Mouse (Mus musculus) heart, postnatal 0 days (tissue): Measurements from ENCODE around the gene Pik3c2b. TPM values are rescaled to one million over a fixed set of nuclear protein-coding genes. Genes with fewer than 3 reads are reported as not detected.

Experiments
- ATAC-seq: fragments of 200-750 bp; cut with Nextera tagmentation; 2 replicates; pipeline ENCODE4 v1.8.0; 2017; ENCODE audit warnings: low read depth, moderate number of reproducible peaks, moderate library complexity; ENCODE audit not compliant: insufficient read depth
- DNase-seq: peaks from one replicate; pipeline ENCODE4 v3.0.0-alpha.2; 2016; ENCODE audit warnings: low spot score
- H3K27ac ChIP-seq: fragments of 300-500 bp; sonication (generic); 2 replicates; pipeline ENCODE4 v1.5.1; 2014; ENCODE audit warnings: low read depth, mild to moderate bottlenecking
- H3K27me3 ChIP-seq: fragments of 300-500 bp; sonication (generic); 2 replicates; pipeline ENCODE4 v1.6.1; 2014; ENCODE audit warnings: low read length, mixed read lengths; ENCODE audit not compliant: control insufficient read depth, insufficient read depth
- H3K36me3 ChIP-seq: fragments of 300-500 bp; sonication (generic); replicated peaks from 2 replicates; pipeline ENCODE4 v1.6.1; 2014; ENCODE audit warnings: low read length, mixed read lengths; ENCODE audit not compliant: control insufficient read depth, insufficient read depth
- H3K4me1 ChIP-seq: fragments of 300-500 bp; sonication (generic); 2 replicates; pipeline ENCODE4 v1.6.1; 2014; ENCODE audit warnings: antibody characterized with exemption; ENCODE audit not compliant: control insufficient read depth, insufficient read depth
- H3K4me2 ChIP-seq: fragments of 300-500 bp; sonication (generic); 2 replicates; pipeline ENCODE4 v1.6.1; 2014; ENCODE audit warnings: low read depth, mild to moderate bottlenecking, low read length, moderate library complexity
- H3K4me3 ChIP-seq: fragments of 300-500 bp; sonication (generic); 2 replicates; pipeline ENCODE4 v1.5.1; 2014; ENCODE audit warnings: low read depth, low read length
- H3K9ac ChIP-seq: fragments of 300-500 bp; sonication (generic); replicated peaks from 2 replicates; pipeline ENCODE4 v1.6.1; 2014; ENCODE audit warnings: low read depth, low read length, mixed read lengths
- H3K9me3 ChIP-seq: fragments of 300-500 bp; sonication (generic); replicated peaks from 2 replicates; pipeline ENCODE4 v1.6.1; 2016; ENCODE audit warnings: low read length; ENCODE audit not compliant: control insufficient read depth
- CTCF ChIP-seq: IDR thresholded peaks from 2 replicates; pipeline ENCODE4 v1.5.1; 2016; ENCODE audit warnings: antibody characterized with exemption, control low read depth, low read depth
- EP300 ChIP-seq: IDR thresholded peaks from 2 replicates; pipeline ENCODE4 v1.6.1; 2016; ENCODE audit warnings: antibody characterized with exemption, low read depth
- WGBS: fragments of 180-500 bp; shearing (Covaris S2); extraction: QIAGEN DNeasy Blood & Tissue Kit; methylation state at CpG from one replicate; pipeline ENCODE4 v1.1.7; 2014; 5-methylcytosine and 5-hydroxymethylcytosine counted together
- polyA plus RNA-seq: library from polyadenylated mRNA; unstranded; fragments of >200 nt; fragmentation: Nextera tagmentation; extraction: Ambion mirVana; gene quantifications from 2 replicates; pipeline ENCODE4 v1.2.1, GENCODE M21; 2015
- total RNA-seq: library from RNA; depleted of rRNA; stranded (reverse); fragments of >200 nt; gene quantifications from 2 replicates; pipeline ENCODE4 v1.2.3, GENCODE M21; 2014; ENCODE audit warnings: low replicate concordance

Pik3c2b gene
- total and polyA plus RNA-seq, 2 experiments from 2014 or later = 7.8 to 16.3 TPM

DNA sequence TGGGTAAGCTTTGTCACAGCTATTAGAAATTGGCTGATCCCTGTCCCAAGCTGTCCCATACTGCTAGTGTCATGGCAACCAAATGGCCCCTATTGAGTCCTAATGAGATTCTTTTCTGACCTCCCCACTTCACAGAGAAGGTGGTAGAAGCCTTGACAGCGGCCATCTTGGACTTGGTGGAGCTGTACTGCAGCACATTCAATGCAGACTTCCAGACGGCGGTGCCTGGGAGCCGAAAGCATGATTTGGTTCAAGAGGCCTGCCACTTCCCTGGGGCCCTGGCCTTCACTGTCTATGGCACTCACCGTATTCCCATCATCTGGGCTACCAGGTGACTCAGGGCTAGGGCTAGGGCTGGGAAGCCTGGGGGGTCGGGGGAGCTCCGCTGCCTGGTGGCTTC is 34.0 kb downstream of the Pik3c2b start:
- ATAC-seq (no peak), DNase-seq (no peak)
- Histone ChIP-seq H3K36me3 (peaks cover 71% of the 10 kb centered on the region), H3K4me3 (no peak overlapping the region), H3K4me2 (no peak overlapping the region), H3K27ac (no peak overlapping the region), H3K9ac (no peak overlapping the region), H3K9me3 (no peaks in the 10 kb centered on the region), H3K27me3 (no peaks in the 10 kb centered on the region), H3K4me1 (peaks cover 30% of the 10 kb centered on the region)
- 89% methylated on average over 7 of the region's 7 CpGs for WGBS
- no peak for TF ChIP-seq CTCF
- no peak for TF ChIP-seq EP300

DNA sequence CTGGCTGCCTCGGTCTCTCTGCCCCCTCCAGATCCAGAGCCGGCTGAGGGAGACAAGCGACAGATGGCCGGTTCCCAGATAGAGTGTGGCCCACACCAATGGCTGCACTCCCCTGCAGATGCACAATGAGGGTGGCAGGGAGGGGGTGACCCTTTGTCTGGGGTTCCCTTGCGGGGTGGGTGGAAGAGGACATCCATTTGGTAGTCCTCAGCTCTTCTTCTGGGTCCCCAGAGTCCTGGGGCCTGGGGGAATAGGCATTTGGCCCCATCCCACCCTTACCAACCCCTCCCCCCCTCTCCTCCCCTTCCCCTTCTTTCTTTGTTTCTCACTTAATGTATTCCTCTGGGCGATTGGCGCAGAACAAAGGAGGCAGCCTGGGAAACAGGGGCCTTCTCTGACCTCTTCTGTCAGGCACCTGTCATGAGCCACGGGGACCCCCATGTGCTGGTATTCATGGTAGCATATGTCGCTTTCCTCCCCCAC is 34.7 kb downstream of the Pik3c2b start:
- WGBS = 68% methylated on average over 9 of the region's 9 CpGs
- no peak overlapping the region for H3K4me3 ChIP-seq
- H3K9me3 ChIP-seq = no peaks in the 10 kb centered on the region
- peaks cover 34% of the 10 kb centered on the region for H3K4me1 ChIP-seq
- H3K27me3 ChIP-seq = no peaks in the 10 kb centered on the region
- TF ChIP-seq CTCF = no peak
- TF ChIP-seq EP300 = no peak
- no peak overlapping the region for H3K9ac ChIP-seq
- ATAC-seq (no peak), DNase-seq (no peak)
- no peak overlapping the region for H3K27ac ChIP-seq
- H3K4me2 ChIP-seq = no peak overlapping the region
- H3K36me3 ChIP-seq = peaks cover 68% of the 10 kb centered on the region

DNA sequence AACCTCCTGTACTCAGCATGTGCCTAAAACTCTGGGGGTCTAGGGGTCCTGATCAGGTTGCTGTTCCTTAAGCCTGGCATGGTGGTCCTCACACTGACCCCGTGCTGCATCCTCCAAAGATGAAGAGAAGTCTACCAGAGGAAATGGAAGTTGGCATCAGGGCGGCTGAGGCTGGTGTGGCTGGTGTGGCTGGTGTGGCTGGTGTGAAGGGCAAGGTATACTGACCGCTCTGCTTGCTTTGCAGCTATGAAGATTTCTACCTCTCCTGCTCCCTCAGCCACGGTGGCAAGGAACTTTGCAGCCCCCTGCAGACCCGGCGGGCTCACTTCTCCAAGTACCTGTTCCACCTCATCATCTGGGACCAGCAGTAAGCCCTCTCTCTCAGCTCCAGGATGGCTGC is 35.2 kb downstream of the Pik3c2b start:
- WGBS = 85% methylated on average over 6 of the region's 6 CpGs
- H3K9ac ChIP-seq = no peak overlapping the region
- ATAC-seq = no peak
- peaks cover 34% of the 10 kb centered on the region for H3K4me1 ChIP-seq
- no peaks in the 10 kb centered on the region for H3K9me3 ChIP-seq
- no peaks in the 10 kb centered on the region for H3K27me3 ChIP-seq
- H3K36me3 ChIP-seq = peaks cover 64% of the 10 kb centered on the region
- no peak overlapping the region for H3K27ac ChIP-seq
- no peak for DNase-seq
- no peak overlapping the region for H3K4me2 ChIP-seq
- TF ChIP-seq EP300 = no peak
- no peak for TF ChIP-seq CTCF
- no peak overlapping the region for H3K4me3 ChIP-seq

DNA sequence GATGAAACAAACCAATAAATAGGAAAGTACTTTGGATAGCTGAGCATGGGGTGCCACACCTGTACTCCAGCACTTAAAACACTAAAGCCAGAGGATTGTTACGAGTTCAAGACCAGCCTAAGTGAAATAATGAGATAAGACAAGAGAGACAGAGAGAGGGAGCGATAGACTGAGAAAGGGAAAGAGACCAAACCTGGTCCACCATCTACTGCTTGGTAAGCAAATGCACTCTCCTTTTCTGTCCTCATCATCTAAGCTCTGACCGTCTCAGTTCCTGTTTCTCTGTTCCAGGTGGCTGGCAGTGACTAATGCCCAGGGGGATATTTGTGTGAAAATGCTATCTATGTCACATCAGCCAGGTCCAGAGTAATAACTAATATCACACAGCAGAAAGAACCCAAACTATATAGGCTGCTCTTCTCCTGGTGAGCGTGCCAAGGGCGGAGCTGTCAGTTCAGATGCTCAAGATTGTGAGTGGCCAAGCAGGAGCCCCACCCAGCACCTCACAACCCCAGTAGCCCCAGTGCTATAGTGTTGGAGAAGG is 37.6 kb downstream of the Pik3c2b start:
- peaks cover 56% of the 10 kb centered on the region for H3K36me3 ChIP-seq
- no peak overlapping the region for H3K4me3 ChIP-seq
- no peak overlapping the region for H3K9ac ChIP-seq
- peak overlapping the region; percentile 86 for H3K27ac ChIP-seq
- no peaks in the 10 kb centered on the region for H3K9me3 ChIP-seq
- H3K4me2 ChIP-seq = no peak overlapping the region
- no peak for DNase-seq
- peaks cover 19% of the 10 kb centered on the region for H3K4me1 ChIP-seq
- WGBS = 93% methylated on average over 5 of the region's 5 CpGs
- TF ChIP-seq CTCF (no peak), EP300 (no peak)
- H3K27me3 ChIP-seq = no peaks in the 10 kb centered on the region
- no peak for ATAC-seq

DNA sequence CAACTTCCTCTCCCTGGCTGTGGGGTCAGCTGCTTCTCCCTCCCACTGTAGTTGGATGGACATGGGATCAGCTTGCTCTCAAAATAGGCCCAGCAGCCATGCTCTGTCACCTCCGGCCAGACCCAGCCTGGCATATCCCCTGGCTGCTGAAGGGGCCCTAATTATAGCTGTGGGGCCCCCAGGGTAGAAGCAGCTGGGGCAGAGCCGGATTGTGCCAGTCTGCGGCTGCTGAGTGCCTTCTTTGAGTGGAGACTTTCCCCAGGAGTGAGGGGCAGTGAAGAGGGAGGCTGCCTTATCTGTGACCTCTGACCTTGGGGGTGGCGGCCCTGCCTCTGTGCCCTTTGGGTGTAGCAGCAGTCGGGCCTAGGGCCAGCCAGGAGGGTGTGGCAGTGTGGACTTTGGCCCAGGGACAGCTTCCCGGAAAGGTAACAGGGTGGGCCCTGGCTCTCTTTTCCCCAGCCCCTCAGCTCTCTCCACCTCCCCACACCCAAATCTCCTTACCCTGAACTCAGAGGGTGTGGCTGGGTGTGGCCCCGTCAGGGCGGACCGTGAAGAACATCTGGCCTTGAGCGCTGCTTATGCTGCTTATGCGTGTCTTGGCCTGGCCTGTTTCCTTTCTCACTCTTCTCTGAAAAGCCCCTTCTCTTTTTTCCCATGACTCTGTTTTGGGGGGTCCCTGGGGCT is 38.6 kb downstream of the Pik3c2b start:
- peak overlapping the region; percentile 43 for H3K4me2 ChIP-seq
- peaks cover 19% of the 10 kb centered on the region for H3K4me1 ChIP-seq
- DNase-seq (peak; percentile 66), ATAC-seq (peak; percentile 85)
- peaks cover 55% of the 10 kb centered on the region for H3K36me3 ChIP-seq
- peak overlapping the region; percentile 21 for H3K9ac ChIP-seq
- 35% methylated on average over 11 of the region's 11 CpGs for WGBS
- no peak overlapping the region for H3K4me3 ChIP-seq
- H3K27ac ChIP-seq = peak overlapping the region; percentile 86
- TF ChIP-seq CTCF (no peak), EP300 (peak; percentile 87)
- no peaks in the 10 kb centered on the region for H3K9me3 ChIP-seq
- H3K27me3 ChIP-seq = no peaks in the 10 kb centered on the region
